Mouse (Mus musculus) spleen, adult 2 months (tissue): Measurements from ENCODE around the gene Slc22a5.
"Not testable (repeated sequence)": the region's sequence is repeated elsewhere in the genome, so short reads cannot be mapped to it uniquely, and the experiment has no call there.

Source experiments
- CTCF ChIP-seq: fragments of 200-500 bp; IDR thresholded peaks from 2 replicates; pipeline ENCODE4 v1.5.1; 2011; ENCODE audit warnings: mild to moderate bottlenecking, inconsistent platforms; ENCODE audit not compliant: insufficient read depth, insufficient read length, insufficient replicate concordance; ENCODE audit errors: extremely low read depth
- POLR2A ChIP-seq: fragments of 200-500 bp; IDR thresholded peaks from 2 replicates; pipeline ENCODE4 v1.6.1; 2011; ENCODE audit warnings: low read depth, low read length, inconsistent platforms

DNA sequence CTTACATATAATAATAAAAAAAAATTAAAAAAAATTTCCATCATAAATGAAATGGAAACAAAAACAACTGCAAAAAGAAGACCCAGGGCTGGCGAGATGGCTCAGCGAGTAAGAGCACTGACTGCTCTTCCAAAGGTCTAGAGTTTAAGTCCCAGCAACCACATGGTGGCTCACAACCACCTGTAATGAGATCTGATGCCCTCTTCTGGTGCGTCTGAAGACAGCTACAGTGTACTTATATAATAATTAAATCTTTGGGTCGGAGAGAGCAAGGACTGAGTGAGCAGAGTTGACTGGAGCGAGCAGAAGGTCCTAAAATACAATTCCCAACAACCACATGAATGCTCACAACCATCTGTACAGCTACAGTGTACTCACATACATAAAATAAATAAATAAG lies 13.4 kb downstream of the Slc22a5 start:
- not testable (repeated sequence) for TF ChIP-seq CTCF, POLR2A
